Mouse (Mus musculus) liver, embryonic 15.5 days (tissue): ENCODE measurements around the gene Hs2st1. TPM values are rescaled to one million over a fixed set of nuclear protein-coding genes. Genes with fewer than 3 reads are reported as not detected.
"Not testable (repeated sequence)": the region's sequence is repeated elsewhere in the genome, so short reads cannot be mapped to it uniquely, and the experiment has no call there.

Experiments
- ATAC-seq: fragments of 200-750 bp; cut with Nextera tagmentation; 2 replicates; pipeline ENCODE4 v1.8.0; 2017; ENCODE audit warnings: moderate number of reproducible peaks, mild to moderate bottlenecking, moderate library complexity; ENCODE audit not compliant: insufficient read depth
- H3K27ac ChIP-seq: fragments of 300-500 bp; sonication (generic); replicated peaks from 2 replicates; pipeline ENCODE4 v1.5.1; 2015; ENCODE audit warnings: mild to moderate bottlenecking, inconsistent platforms
- H3K27me3 ChIP-seq: fragments of 300-500 bp; sonication (generic); 2 replicates; pipeline ENCODE4 v1.6.1; 2015; ENCODE audit warnings: mild to moderate bottlenecking, inconsistent platforms
- H3K36me3 ChIP-seq: fragments of 300-500 bp; sonication (generic); replicated peaks from 2 replicates; pipeline ENCODE4 v1.6.1; 2015; ENCODE audit warnings: moderate library complexity, mild to moderate bottlenecking, inconsistent platforms
- H3K4me1 ChIP-seq: fragments of 300-500 bp; sonication (generic); replicated peaks from 2 replicates; pipeline ENCODE4 v1.6.1; 2015; ENCODE audit warnings: inconsistent platforms
- H3K4me2 ChIP-seq: fragments of 300-500 bp; sonication (generic); 2 replicates; pipeline ENCODE4 v1.6.1; 2015; ENCODE audit warnings: moderate library complexity, mild to moderate bottlenecking, inconsistent platforms
- H3K4me3 ChIP-seq: fragments of 300-500 bp; sonication (generic); replicated peaks from 2 replicates; pipeline ENCODE4 v1.5.1; 2015; ENCODE audit warnings: mild to moderate bottlenecking, inconsistent platforms
- H3K9ac ChIP-seq: fragments of 300-500 bp; sonication (generic); 2 replicates; pipeline ENCODE4 v1.6.1; 2015; ENCODE audit warnings: moderate library complexity, mild to moderate bottlenecking, inconsistent platforms
- H3K9me3 ChIP-seq: fragments of 300-500 bp; sonication (generic); replicated peaks from 2 replicates; pipeline ENCODE4 v1.6.1; 2016; ENCODE audit warnings: inconsistent platforms
- WGBS: fragments of 180-500 bp; shearing (Covaris S2); methylation state at CpG from one replicate; pipeline ENCODE4 v1.1.7; 2015; ENCODE audit warnings: mixed read lengths; ENCODE audit not compliant: insufficient replicate concordance; 5-methylcytosine and 5-hydroxymethylcytosine counted together
- polyA plus RNA-seq: library from polyadenylated mRNA; unstranded; fragments of >200 nt; fragmentation: Nextera tagmentation; extraction: Ambion mirVana; gene quantifications from 2 replicates; pipeline ENCODE4 v1.2.1, GENCODE M21; 2015

The Hs2st1 gene
- polyA plus RNA-seq, 1 experiment from 2014 or later: 1.9 TPM

GRCm38 (mm10) chr3:144606449-144606848, 36.5 kb upstream of the Hs2st1 start:
- 55% methylated on average over 4 of the region's 4 CpGs for WGBS
- Histone ChIP-seq H3K27ac (no peak overlapping the region), H3K4me1 (peaks cover 34% of the 10 kb centered on the region), H3K9ac (no peak overlapping the region), H3K4me2 (no peak overlapping the region), H3K9me3 (no peaks in the 10 kb centered on the region), H3K27me3 (no peaks in the 10 kb centered on the region), H3K36me3 (no peaks in the 10 kb centered on the region), H3K4me3 (no peak overlapping the region)
- ATAC-seq: no peak

- H3K27ac ChIP-seq, H3K36me3 ChIP-seq, ATAC-seq: not testable (repeated sequence)
These were observed 35.8 kb upstream of the Hs2st1 start for GRCm38 (mm10) chr3:144605811-144606210.

GRCm38 (mm10) chr3:144604205-144604604, 34.2 kb upstream of the Hs2st1 start:
- Histone ChIP-seq H3K27ac (no peak overlapping the region), H3K36me3 (peaks cover 9% of the 10 kb centered on the region), H3K4me2 (no peak overlapping the region), H3K9ac (no peak overlapping the region), H3K9me3 (no peaks in the 10 kb centered on the region), H3K27me3 (no peaks in the 10 kb centered on the region), H3K4me3 (no peak overlapping the region), H3K4me1 (peaks cover 17% of the 10 kb centered on the region)
- 67% methylated on average over 7 of the region's 7 CpGs for WGBS
- no peak for ATAC-seq

More at GRCm38 (mm10) chr3:144605811-144606210, 35.8 kb upstream of the Hs2st1 start:
- not testable (repeated sequence) for H3K9ac ChIP-seq, H3K27me3 ChIP-seq, H3K4me2 ChIP-seq, H3K4me3 ChIP-seq, H3K9me3 ChIP-seq
- H3K4me1 ChIP-seq: peaks cover 29% of the 10 kb centered on the region
- WGBS: 54% methylated on average over 7 of the region's 7 CpGs

- H3K27ac ChIP-seq: no peak overlapping the region
- H3K4me1 ChIP-seq: peaks cover 16% of the 10 kb centered on the region
- no peak overlapping the region for H3K4me2 ChIP-seq
- H3K9ac ChIP-seq: no peak overlapping the region
- WGBS: 61% methylated on average over 3 of the region's 3 CpGs
- H3K27me3 ChIP-seq: no peaks in the 10 kb centered on the region
- H3K36me3 ChIP-seq: peaks cover 13% of the 10 kb centered on the region
- H3K9me3 ChIP-seq: no peaks in the 10 kb centered on the region
- no peak overlapping the region for H3K4me3 ChIP-seq
- ATAC-seq: no peak
These were observed 33.6 kb upstream of the Hs2st1 start for GRCm38 (mm10) chr3:144603558-144603957.

GRCm38 (mm10) chr3:144602819-144603218, 32.8 kb upstream of the Hs2st1 start:
- Histone ChIP-seq H3K36me3 (peaks cover 20% of the 10 kb centered on the region), H3K9ac (no peak overlapping the region), H3K27ac (no peak overlapping the region), H3K4me3 (no peak overlapping the region), H3K4me2 (no peak overlapping the region), H3K27me3 (no peaks in the 10 kb centered on the region), H3K4me1 (peaks cover 9% of the 10 kb centered on the region), H3K9me3 (no peaks in the 10 kb centered on the region)
- WGBS: 53% methylated on average over 7 of the region's 7 CpGs
- no peak for ATAC-seq

GRCm38 (mm10) chr3:144602413-144602812, 32.4 kb upstream of the Hs2st1 start:
- no peak overlapping the region for H3K4me2 ChIP-seq
- no peak for ATAC-seq
- no peak overlapping the region for H3K9ac ChIP-seq
- H3K4me3 ChIP-seq: no peak overlapping the region
- no peak overlapping the region for H3K27ac ChIP-seq
- H3K27me3 ChIP-seq: no peaks in the 10 kb centered on the region
- no peaks in the 10 kb centered on the region for H3K9me3 ChIP-seq
- 0 out of 2 replicates have a peak, but pooled peaks cover 8% of the 10 kb centered on the region for H3K4me1 ChIP-seq
- WGBS: 54% methylated on average over 4 of the region's 4 CpGs
- peaks cover 23% of the 10 kb centered on the region for H3K36me3 ChIP-seq

- WGBS: 85% methylated on average over 12 of the region's 12 CpGs
- Histone ChIP-seq H3K4me3 (no peak overlapping the region), H3K4me1 (peaks cover 6% of the 10 kb centered on the region)
These were observed 27.9 kb upstream of the Hs2st1 start for GRCm38 (mm10) chr3:144597790-144598467.

GRCm38 (mm10) chr3:144597121-144597520, 27.1 kb upstream of the Hs2st1 start:
- ATAC-seq: no peak
- Histone ChIP-seq H3K4me3 (no peak overlapping the region), H3K27ac (no peak overlapping the region), H3K9me3 (no peaks in the 10 kb centered on the region), H3K9ac (no peak overlapping the region), H3K4me1 (peaks cover 9% of the 10 kb centered on the region), H3K27me3 (no peaks in the 10 kb centered on the region), H3K4me2 (no peak overlapping the region), H3K36me3 (peaks cover 56% of the 10 kb centered on the region)
- 87% methylated on average over 4 of the region's 4 CpGs for WGBS

More at GRCm38 (mm10) chr3:144597790-144598467, 27.9 kb upstream of the Hs2st1 start:
- Histone ChIP-seq H3K27me3 (no peaks in the 10 kb centered on the region), H3K36me3 (peaks cover 54% of the 10 kb centered on the region), H3K9me3 (no peaks in the 10 kb centered on the region), H3K27ac (no peak overlapping the region), H3K9ac (no peak overlapping the region), H3K4me2 (no peak overlapping the region)
- ATAC-seq: no peak

- H3K36me3 ChIP-seq: peaks cover 75% of the 10 kb centered on the region
- ATAC-seq: no peak
- WGBS: 63% methylated on average over 9 of the region's 9 CpGs
These were observed 23.2 kb upstream of the Hs2st1 start for GRCm38 (mm10) chr3:144592992-144593785.

GRCm38 (mm10) chr3:144589189-144589890, 19.4 kb upstream of the Hs2st1 start:
- Histone ChIP-seq H3K9ac (no peak overlapping the region), H3K4me2 (no peak overlapping the region), H3K4me3 (no peak overlapping the region), H3K4me1 (peaks cover 25% of the 10 kb centered on the region), H3K9me3 (no peaks in the 10 kb centered on the region), H3K36me3 (peaks cover 66% of the 10 kb centered on the region), H3K27ac (no peak overlapping the region), H3K27me3 (no peaks in the 10 kb centered on the region)
- ATAC-seq: no peak
- 80% methylated on average over 8 of the region's 8 CpGs for WGBS

More at GRCm38 (mm10) chr3:144592992-144593785, 23.2 kb upstream of the Hs2st1 start:
- Histone ChIP-seq H3K27ac (no peak overlapping the region), H3K27me3 (no peaks in the 10 kb centered on the region), H3K4me2 (no peak overlapping the region), H3K9ac (no peak overlapping the region), H3K4me3 (no peak overlapping the region), H3K9me3 (no peaks in the 10 kb centered on the region), H3K4me1 (peaks cover 9% of the 10 kb centered on the region)

- WGBS: 86% methylated on average over 7 of the region's 7 CpGs
- no peak overlapping the region for H3K9ac ChIP-seq
- peaks cover 36% of the 10 kb centered on the region for H3K4me1 ChIP-seq
- no peaks in the 10 kb centered on the region for H3K27me3 ChIP-seq
- no peaks in the 10 kb centered on the region for H3K9me3 ChIP-seq
- H3K4me2 ChIP-seq: no peak overlapping the region
- H3K27ac ChIP-seq: no peak overlapping the region
- H3K36me3 ChIP-seq: peaks cover 64% of the 10 kb centered on the region
- H3K4me3 ChIP-seq: no peak overlapping the region
- no peak for ATAC-seq
These were observed 16.8 kb upstream of the Hs2st1 start for GRCm38 (mm10) chr3:144586731-144587130.
